Mouse (Mus musculus): ENCODE data around the gene Ppp2r3c. TPM values are rescaled to one million over a fixed set of nuclear protein-coding genes. Genes with fewer than 3 reads are reported as not detected.
"Not testable (repeated sequence)": the region's sequence is repeated elsewhere in the genome, so short reads cannot be mapped to it uniquely, and the experiment has no call there.

The Ppp2r3c gene
- polyA plus RNA-seq, 1 experiment from 2014 or later: 23.3 TPM

- DNase-seq (ENCODE audit: low spot score): no peak
- H3K36me3 ChIP-seq: peaks cover 67% of the 10 kb centered on the region
Observed at GRCm38 (mm10) chr12:55309501-55309900, 6.7 kb upstream of the Ppp2r3c start.

GRCm38 (mm10) chr12:55308731-55309130, 5.9 kb upstream of the Ppp2r3c start:
- no peak overlapping the region for H3K27ac ChIP-seq
- peaks cover 60% of the 10 kb centered on the region for H3K36me3 ChIP-seq
- no peak for DNase-seq (ENCODE audit: low spot score)
- H3K4me1 ChIP-seq: peaks cover 4% of the 10 kb centered on the region; the same call in 1 of the 2 replicates
- no peaks in the 10 kb centered on the region for H3K9me3 ChIP-seq (replicated peaks)
- no peaks in the 10 kb centered on the region for H3K27me3 ChIP-seq (ENCODE audit: low read depth, poor library complexity, severe bottlenecking)
- no peak overlapping the region for H3K4me3 ChIP-seq
- WGBS: 93% methylated on average over 9 of the region's 9 CpGs

More at GRCm38 (mm10) chr12:55309501-55309900, 6.7 kb upstream of the Ppp2r3c start:
- 70% methylated on average over 8 of the region's 8 CpGs for WGBS
- Histone ChIP-seq H3K4me3 (no peak overlapping the region), H3K27me3 (ENCODE audit: low read depth, poor library complexity, severe bottlenecking) (no peaks in the 10 kb centered on the region), H3K27ac (no peak overlapping the region), H3K9me3 (replicated peaks) (no peaks in the 10 kb centered on the region), H3K4me1 (no peaks in the 10 kb centered on the region)

- H3K36me3 ChIP-seq: peaks cover 58% of the 10 kb centered on the region
- H3K27me3 ChIP-seq (ENCODE audit: low read depth, poor library complexity, severe bottlenecking): no peaks in the 10 kb centered on the region
- WGBS: 93% methylated on average over 6 of the region's 6 CpGs
- no peak overlapping the region for H3K4me3 ChIP-seq
- H3K4me1 ChIP-seq: peaks cover 6% of the 10 kb centered on the region; the same call in 1 of the 2 replicates
- DNase-seq (ENCODE audit: low spot score): no peak
- H3K9me3 ChIP-seq (replicated peaks): no peaks in the 10 kb centered on the region
- no peak overlapping the region for H3K27ac ChIP-seq
Observed at GRCm38 (mm10) chr12:55307566-55307965, 4.8 kb upstream of the Ppp2r3c start.

- H3K4me1 ChIP-seq: peaks cover 13% of the 10 kb centered on the region
- H3K27ac ChIP-seq: no peak overlapping the region
- H3K36me3 ChIP-seq: peaks cover 51% of the 10 kb centered on the region
- H3K4me3 ChIP-seq: no peak overlapping the region
- no peaks in the 10 kb centered on the region for H3K9me3 ChIP-seq (replicated peaks)
- H3K27me3 ChIP-seq (ENCODE audit: low read depth, poor library complexity, severe bottlenecking): no peaks in the 10 kb centered on the region
- 98% methylated on average over 4 of the region's 4 CpGs for WGBS
- DNase-seq (ENCODE audit: low spot score): no peak
Observed at GRCm38 (mm10) chr12:55306371-55306770, 3.6 kb upstream of the Ppp2r3c start.

- peak overlapping the region; percentile 67 for H3K4me3 ChIP-seq
- H3K9me3 ChIP-seq (replicated peaks): no peaks in the 10 kb centered on the region
- H3K4me1 ChIP-seq: peaks cover 21% of the 10 kb centered on the region
- DNase-seq (ENCODE audit: low spot score): peak; percentile 38
- peaks cover 44% of the 10 kb centered on the region for H3K36me3 ChIP-seq
- peak overlapping the region; percentile 95 for H3K27ac ChIP-seq
- 56% methylated on average over 11 of the region's 11 CpGs for WGBS
- no peaks in the 10 kb centered on the region for H3K27me3 ChIP-seq (ENCODE audit: low read depth, poor library complexity, severe bottlenecking)
Observed at GRCm38 (mm10) chr12:55301472-55302300, 1.1 kb downstream of the Ppp2r3c start.

- DNase-seq (ENCODE audit: low spot score): no peak
- Histone ChIP-seq H3K4me3 (peak overlapping the region; percentile 67), H3K9me3 (replicated peaks) (no peaks in the 10 kb centered on the region), H3K4me1 (peaks cover 21% of the 10 kb centered on the region), H3K27ac (peak overlapping the region; percentile 95), H3K27me3 (ENCODE audit: low read depth, poor library complexity, severe bottlenecking) (no peaks in the 10 kb centered on the region), H3K36me3 (peaks cover 44% of the 10 kb centered on the region)
- WGBS: 90% methylated on average over 3 of the region's 3 CpGs
Observed at GRCm38 (mm10) chr12:55300820-55301351, 1.9 kb downstream of the Ppp2r3c start.

GRCm38 (mm10) chr12:55299336-55299735, 3.5 kb downstream of the Ppp2r3c start, which contains the start of gene 1110008L16Rik:
Gene 1110008L16Rik, plus strand, starts transcription at chr12:55299577.
- no peaks in the 10 kb centered on the region for H3K9me3 ChIP-seq (replicated peaks)
- no peak within 1 kb of the TSS for H3K27ac ChIP-seq
- no peak for DNase-seq (ENCODE audit: low spot score)
- H3K27me3 ChIP-seq (ENCODE audit: low read depth, poor library complexity, severe bottlenecking): no peaks in the 10 kb centered on the region
- peaks cover 49% of the 10 kb centered on the region for H3K36me3 ChIP-seq
- H3K4me1 ChIP-seq: peaks cover 21% of the 10 kb centered on the region
- H3K4me3 ChIP-seq: no peak within 1 kb of the TSS
- 83% methylated on average over 5 of the region's 5 CpGs for WGBS

- Histone ChIP-seq H3K4me1 (peaks cover 15% of the 10 kb centered on the region), H3K36me3 (peaks cover 61% of the 10 kb centered on the region), H3K27me3 (ENCODE audit: low read depth, poor library complexity, severe bottlenecking) (no peaks in the 10 kb centered on the region), H3K27ac (no peak overlapping the region), H3K4me3 (no peak overlapping the region), H3K9me3 (replicated peaks) (no peaks in the 10 kb centered on the region)
- DNase-seq (ENCODE audit: low spot score): no peak
- 93% methylated on average over 9 of the region's 9 CpGs for whole genome bisulfite sequencing
Observed at GRCm38 (mm10) chr12:55298112-55298511, 4.7 kb downstream of the Ppp2r3c start.

GRCm38 (mm10) chr12:55277583-55277982, 25.2 kb downstream of the Ppp2r3c start:
- 91% methylated on average over 4 of the region's 6 CpGs for WGBS
- peaks cover 21% of the 10 kb centered on the region for H3K36me3 ChIP-seq
- H3K4me3 ChIP-seq; DNase-seq (ENCODE audit: low spot score); H3K9me3 ChIP-seq (replicated peaks); H3K27ac ChIP-seq; H3K4me1 ChIP-seq; H3K27me3 ChIP-seq (ENCODE audit: low read depth, poor library complexity, severe bottlenecking): not testable (repeated sequence)

GRCm38 (mm10) chr12:55272243-55272642, 30.6 kb downstream of the Ppp2r3c start:
- 79% methylated on average over 3 of the region's 3 CpGs for WGBS
- Histone ChIP-seq H3K27me3 (ENCODE audit: low read depth, poor library complexity, severe bottlenecking) (no peaks in the 10 kb centered on the region), H3K4me3 (no peak overlapping the region), H3K9me3 (replicated peaks) (no peaks in the 10 kb centered on the region), H3K27ac (no peak overlapping the region), H3K36me3 (no peaks in the 10 kb centered on the region), H3K4me1 (no peaks in the 10 kb centered on the region)
- DNase-seq (ENCODE audit: low spot score): peak; percentile 31

- not testable (repeated sequence) for H3K27ac ChIP-seq; DNase-seq (ENCODE audit: low spot score); H3K9me3 ChIP-seq (replicated peaks); H3K27me3 ChIP-seq (ENCODE audit: low read depth, poor library complexity, severe bottlenecking); H3K4me1 ChIP-seq; H3K4me3 ChIP-seq
- H3K36me3 ChIP-seq: peaks cover 12% of the 10 kb centered on the region
- no CpG with 5 or more reads among the region's 5 CpGs for WGBS
Observed at GRCm38 (mm10) chr12:55263385-55263784, 39.4 kb downstream of the Ppp2r3c start.

GRCm38 (mm10) chr12:55261950-55262349, 40.8 kb downstream of the Ppp2r3c start:
- H3K4me3 ChIP-seq; H3K27me3 ChIP-seq (ENCODE audit: low read depth, poor library complexity, severe bottlenecking); H3K4me1 ChIP-seq; H3K9me3 ChIP-seq (replicated peaks); DNase-seq (ENCODE audit: low spot score); H3K27ac ChIP-seq: not testable (repeated sequence)
- WGBS: no CpG with 5 or more reads among the region's 8 CpGs
- peaks cover 24% of the 10 kb centered on the region for H3K36me3 ChIP-seq

GRCm38 (mm10) chr12:55242243-55242642, 60.6 kb downstream of the Ppp2r3c start:
- DNase-seq (ENCODE audit: low spot score); H3K36me3 ChIP-seq; H3K27ac ChIP-seq; H3K9me3 ChIP-seq (replicated peaks); H3K27me3 ChIP-seq (ENCODE audit: low read depth, poor library complexity, severe bottlenecking); H3K4me3 ChIP-seq; H3K4me1 ChIP-seq: not testable (repeated sequence)
- no CpG with 5 or more reads among the region's 8 CpGs for WGBS
